Mouse (Mus musculus): ENCODE data around the gene Gm12830. TPM values are rescaled to one million over a fixed set of nuclear protein-coding genes. Genes with fewer than 3 reads are reported as not detected.

Gm12830 gene
- total RNA-seq, 2 experiments from 2014 or later, result not detected

- DNase-seq (ENCODE audit: low spot score in 2 of 2), result peak in 1 of 2 experiments; percentile 7
- intact Hi-C loops (cut with DNase I), result no loop called here
Observed at GRCm38 (mm10) chr4:114843097-114843721, 21.7 kb downstream of the Gm12830 start.

GRCm38 (mm10) chr4:114844600-114844999 is 23.1 kb downstream of the Gm12830 start:
- no peak for DNase-seq (ENCODE audit: low spot score in 2 of 2)

GRCm38 (mm10) chr4:114845622-114846021 is 24.1 kb downstream of the Gm12830 start:
- no peak for DNase-seq (ENCODE audit: low spot score in 2 of 2)
- intact Hi-C loops (cut with DNase I), result no loop called here

More at GRCm38 (mm10) chr4:114844600-114844999, 23.1 kb downstream of the Gm12830 start:
- intact Hi-C loops (cut with DNase I), result no loop called here

GRCm38 (mm10) chr4:114846723-114847122 is 25.2 kb downstream of the Gm12830 start:
- intact Hi-C loops (cut with DNase I), result no loop called here
- DNase-seq (ENCODE audit: low spot score in 2 of 2), result no peak

- DNase-seq (ENCODE audit: low spot score in 2 of 2), result no peak
- intact Hi-C loops (cut with DNase I), result no loop called here
Observed at GRCm38 (mm10) chr4:114853968-114854367, 32.4 kb downstream of the Gm12830 start.

DNA sequence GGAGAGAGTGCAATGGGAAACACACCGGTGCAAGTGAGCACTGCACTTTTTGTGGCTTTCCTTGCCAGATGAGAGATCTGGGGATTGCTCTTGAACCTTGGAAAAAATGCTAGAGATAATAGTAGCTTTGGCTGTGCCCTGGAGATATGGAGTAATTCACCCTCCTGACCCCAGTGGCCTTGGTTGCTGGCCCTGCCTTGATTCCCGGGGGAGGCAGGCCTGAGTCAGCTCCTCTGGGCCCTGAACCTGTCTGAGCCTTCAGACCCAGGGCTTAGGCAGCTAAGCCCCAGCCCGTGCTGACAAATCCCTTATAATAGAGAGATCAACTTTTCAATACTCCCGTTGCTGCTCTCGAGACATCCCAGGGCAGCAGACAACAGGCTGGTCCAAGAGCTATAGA is 36.9 kb downstream of the Gm12830 start:
- DNase-seq (ENCODE audit: low spot score in 2 of 2), result no peak
- intact Hi-C loops (cut with DNase I), result no loop called here

GRCm38 (mm10) chr4:114863166-114863565 is 41.6 kb downstream of the Gm12830 start:
- no peak for DNase-seq (ENCODE audit: low spot score in 2 of 2)
- intact Hi-C loops (cut with DNase I), result no loop called here

- intact Hi-C loops (cut with DNase I), result no loop called here
- no peak for DNase-seq (ENCODE audit: low spot score in 2 of 2)
Observed at GRCm38 (mm10) chr4:114869765-114870490, 48.4 kb downstream of the Gm12830 start.

DNA sequence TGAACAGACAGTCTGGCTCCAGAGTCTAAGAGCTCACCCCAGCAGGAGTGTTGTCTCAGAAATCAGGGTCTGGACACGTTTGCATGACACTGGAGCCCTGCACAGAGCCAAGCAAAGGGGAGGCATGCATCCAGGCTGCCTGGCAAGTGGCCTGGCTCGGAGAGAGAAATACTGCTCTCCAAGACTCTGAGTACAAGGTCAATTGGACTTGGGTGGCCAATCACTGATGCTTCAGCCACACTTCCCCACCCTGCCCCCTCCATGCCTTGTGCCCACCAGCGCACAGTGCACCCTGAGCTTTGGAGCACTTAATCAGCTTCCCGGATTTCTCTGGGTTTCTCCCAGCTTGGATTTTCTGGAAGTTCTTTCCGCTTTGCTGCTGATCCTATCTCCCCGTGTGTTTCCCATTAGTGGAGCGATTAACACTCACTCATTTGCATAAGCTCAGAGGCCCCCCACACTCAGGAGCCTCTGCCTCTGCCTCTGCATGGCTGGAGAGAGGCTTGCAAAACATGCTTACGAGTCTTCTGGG is 55.0 kb downstream of the Gm12830 start:
- intact Hi-C loops (cut with DNase I), result no loop called here
- DNase-seq (ENCODE audit: low spot score in 2 of 2), result no peak

DNA sequence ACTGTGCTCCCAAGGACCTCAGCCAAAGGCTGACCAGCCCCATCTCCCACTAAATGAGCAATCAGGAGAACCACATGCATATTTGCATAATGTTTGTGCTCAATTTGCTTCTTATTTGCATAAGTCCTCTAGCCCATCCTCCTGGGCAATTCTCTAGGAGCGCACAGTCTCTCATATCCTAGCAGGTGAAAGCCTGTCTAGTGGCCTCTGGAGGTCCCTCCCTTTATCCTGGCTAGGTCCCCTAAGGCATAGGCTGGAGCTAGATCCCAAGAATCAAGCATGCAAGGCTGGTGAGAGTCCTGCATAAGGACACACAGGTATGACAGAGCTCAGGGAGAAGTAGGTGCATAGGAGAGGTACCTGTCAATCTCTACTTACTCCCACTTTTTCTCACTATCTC is 60.7 kb downstream of the Gm12830 start:
- intact Hi-C loops (cut with DNase I), result no loop called here
- DNase-seq (ENCODE audit: low spot score in 2 of 2), result no peak

- intact Hi-C loops (cut with DNase I), result no loop called here
- no peak for DNase-seq (ENCODE audit: low spot score in 2 of 2)
Observed at GRCm38 (mm10) chr4:114897853-114898252, 76.3 kb downstream of the Gm12830 start.

- DNase-seq (ENCODE audit: low spot score in 2 of 2), result no peak
- intact Hi-C loops (cut with DNase I), result no loop called here
Observed at GRCm38 (mm10) chr4:114899885-114900284, 78.4 kb downstream of the Gm12830 start.

GRCm38 (mm10) chr4:114900866-114901642 is 79.5 kb downstream of the Gm12830 start:
- no peak for DNase-seq (ENCODE audit: low spot score in 2 of 2)
- intact Hi-C loops (cut with DNase I), result no loop called here

DNA sequence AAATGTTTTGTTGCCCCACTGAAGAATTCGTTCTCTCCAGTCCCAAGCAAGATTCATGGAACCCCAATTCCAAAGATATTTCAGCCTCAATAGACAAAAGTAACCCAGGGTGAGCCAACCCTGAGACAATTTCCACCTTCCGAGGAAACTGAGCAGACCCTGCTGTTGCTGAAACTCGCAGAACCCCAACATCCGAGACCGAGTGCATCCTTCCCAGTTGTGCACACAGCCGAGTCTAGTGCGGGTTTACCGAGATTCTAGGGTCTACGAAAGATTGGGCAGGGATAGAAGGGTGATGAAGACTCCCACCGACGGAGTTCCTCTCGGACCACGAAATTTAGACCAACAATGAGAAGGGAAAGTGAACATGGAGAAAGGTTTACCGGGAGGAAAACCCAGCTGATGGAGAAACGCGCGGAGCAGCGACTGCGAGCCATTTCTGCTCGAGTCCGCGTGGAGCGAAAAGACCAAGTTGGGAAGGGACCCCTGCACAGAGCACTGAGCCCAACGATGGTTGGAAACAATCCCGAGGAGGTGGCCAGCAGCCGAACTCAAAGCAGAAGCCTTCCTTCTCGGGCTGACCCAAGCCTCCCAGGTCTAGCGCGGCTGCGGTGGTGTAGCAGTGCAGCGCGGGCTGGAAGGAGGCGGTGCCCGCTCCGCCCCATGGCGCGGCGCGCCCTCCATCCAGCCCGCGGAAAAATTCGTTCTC is 80.3 kb downstream of the Gm12830 start:
- DNase-seq (ENCODE audit: low spot score in 2 of 2), result no peak
- intact Hi-C loops (cut with DNase I), result loop anchor here (2.0 kb wide), 1 partner anchor 157 kb away; no protein-coding TSS in a partner anchor

- no peak for DNase-seq (ENCODE audit: low spot score in 2 of 2)
- intact Hi-C loops (cut with DNase I), result loop anchor here (2.0 kb wide), 1 partner anchor 156 kb away; no protein-coding TSS in a partner anchor
Observed at GRCm38 (mm10) chr4:114902641-114903421, 81.3 kb downstream of the Gm12830 start.

GRCm38 (mm10) chr4:114903422-114903782 is 81.9 kb downstream of the Gm12830 start:
- intact Hi-C loops (cut with DNase I), result loop anchor here (2.0 kb wide), 1 partner anchor 155 kb away; no protein-coding TSS in a partner anchor
- no peak for DNase-seq (ENCODE audit: low spot score in 2 of 2)

- DNase-seq (ENCODE audit: low spot score in 2 of 2), result no peak
- intact Hi-C loops (cut with DNase I), result no loop called here
Observed at GRCm38 (mm10) chr4:114905501-114905900, 84.0 kb downstream of the Gm12830 start.
